Mouse (Mus musculus) cerebellum, adult 2 months (tissue): ENCODE measurements around the gene Gm3336.

Experiments
- CTCF ChIP-seq: fragments of 200-500 bp; IDR thresholded peaks from 2 replicates; pipeline ENCODE4 v1.5.1; 2011; ENCODE audit warnings: low read depth, mild to moderate bottlenecking, control low read depth, low read length, moderate library complexity, borderline replicate concordance; ENCODE audit not compliant: insufficient read depth
- POLR2A ChIP-seq: fragments of 200-500 bp; IDR thresholded peaks from 2 replicates; pipeline ENCODE4 v1.6.1; 2011; ENCODE audit warnings: low read length, control low read depth, borderline replicate concordance; ENCODE audit not compliant: insufficient read depth

- no peak for TF ChIP-seq CTCF
- TF ChIP-seq POLR2A: no peak
These were observed 31.9 kb downstream of the Gm3336 start for GRCm38 (mm10) chr8:70750128-70750680.
